Mouse (Mus musculus) heart, postnatal 14 days (tissue): ENCODE results near the gene Rnf128. TPM values are rescaled to one million over a fixed set of nuclear protein-coding genes. Genes with fewer than 3 reads are reported as not detected.
"Not testable (repeated sequence)": the region's sequence is repeated elsewhere in the genome, so short reads cannot be mapped to it uniquely, and the experiment has no call there.

Experiments
- DNase-seq, 2 experiments: peaks; one replicate each; pipeline ENCODE4 v3.0.0; 2021 to 2022
- intact Hi-C: fragments of 180-260 bp; cut with DNase I; formaldehyde crosslinking; loops from one replicate; pipeline ENCODE4 v1.15.1; 2025
- long read RNA-seq, 2 experiments: library from polyadenylated mRNA; stranded (forward); transcript quantifications; one replicate each; pipeline ENCODE4 v2.0.0; 2021
- total RNA-seq, 2 experiments: library from RNA; stranded (reverse); gene quantifications; 2 replicates each; pipeline ENCODE4 v1.2.3; 2021

The Rnf128 gene
- total RNA-seq: 10 to 100 TPM; 63.5 to 65.2 TPM
- long read RNA-seq, experiment 1, transcript Rnf128-201 (7 exons, 2,750 nt): major isoform, 141 of 146 reads
- long read RNA-seq, experiment 1, partial matches to known transcripts: 5 of 146 reads
- long read RNA-seq, experiment 1, other reads (novel, unspliced or antisense): 0 of 146 reads
- long read RNA-seq, experiment 2, transcript Rnf128-201 (7 exons, 2,750 nt): major isoform, 149 of 153 reads
- long read RNA-seq, experiment 2, partial matches to known transcripts: 2 of 153 reads
- long read RNA-seq, experiment 2, other reads (novel, unspliced or antisense): 2 of 153 reads

DNA sequence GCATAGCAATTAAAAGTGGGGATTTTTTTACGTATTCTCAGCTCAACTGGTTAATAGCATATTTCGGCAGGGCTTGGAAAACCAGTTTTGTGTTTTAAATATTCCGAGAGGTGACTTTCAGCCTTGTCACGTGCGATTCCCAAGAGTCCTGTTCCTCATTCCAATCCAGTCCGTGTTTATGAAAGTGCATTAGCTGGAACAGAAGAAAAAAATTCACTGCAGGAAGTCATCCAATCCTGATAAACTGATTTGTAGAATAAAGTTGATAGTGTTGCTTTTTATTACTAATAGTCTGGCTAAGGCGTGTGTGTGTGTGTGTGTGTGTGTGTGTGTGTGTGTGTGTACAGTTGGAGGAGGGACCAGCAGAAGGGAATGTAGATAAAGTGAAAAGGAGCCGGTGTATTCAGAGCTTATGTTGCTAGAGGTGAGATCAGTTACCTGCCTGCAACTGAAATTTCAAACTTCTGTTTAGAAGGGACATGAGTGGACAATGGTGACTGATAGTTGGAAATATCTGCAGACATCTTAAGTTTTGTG lies at the start of gene Rnf128:
Rnf128 (plus strand) TSS at position 392 of the 537 bp plus-strand sequence.
- intact Hi-C loops: no loop called here

DNA sequence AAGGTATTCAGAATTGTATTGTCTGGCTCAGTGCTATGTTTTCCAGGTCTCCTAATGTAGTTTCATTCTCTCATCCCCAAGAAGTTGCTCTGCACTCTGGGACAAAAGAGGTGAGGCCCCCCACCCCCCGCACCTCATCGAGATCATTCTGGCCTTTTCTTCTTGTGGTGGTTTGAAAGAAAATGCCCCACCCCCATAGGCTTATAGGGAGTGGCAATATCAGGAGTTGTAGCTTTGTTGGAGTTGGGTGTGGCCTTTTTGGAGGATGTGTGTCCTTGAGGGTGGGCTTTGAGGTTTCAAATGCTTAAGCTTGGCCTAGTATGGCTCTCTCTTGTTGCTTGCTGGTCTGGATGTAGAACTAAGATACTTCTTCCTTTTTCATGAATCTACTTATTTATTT lies 47.0 kb upstream of the Rnf128 start:
- intact Hi-C loops: no loop called here
- no peak for DNase-seq

More for the DNA sequence above, at the start of gene Rnf128:
- DNase-seq: no peak

DNA sequence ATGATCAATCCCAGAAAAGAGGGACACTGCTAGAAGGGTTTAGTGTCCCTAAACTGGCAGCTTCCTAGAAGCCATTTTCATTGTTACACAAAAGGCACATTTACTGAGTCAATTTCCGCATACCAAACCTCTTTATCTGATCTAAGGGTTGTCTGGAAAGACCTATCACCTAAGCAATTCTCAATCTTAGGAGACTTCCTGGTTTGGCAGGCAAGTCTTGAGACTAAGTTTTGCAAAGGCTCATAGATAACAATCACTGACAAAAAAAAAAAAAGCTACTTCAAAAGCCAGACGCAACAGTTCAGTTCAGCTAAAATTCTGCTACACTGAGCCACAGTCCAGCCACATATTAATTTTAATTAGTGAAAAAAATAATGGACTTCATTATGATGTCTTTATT lies 43.9 kb upstream of the Rnf128 start:
- no peak for DNase-seq
- intact Hi-C loops: no loop called here

DNA sequence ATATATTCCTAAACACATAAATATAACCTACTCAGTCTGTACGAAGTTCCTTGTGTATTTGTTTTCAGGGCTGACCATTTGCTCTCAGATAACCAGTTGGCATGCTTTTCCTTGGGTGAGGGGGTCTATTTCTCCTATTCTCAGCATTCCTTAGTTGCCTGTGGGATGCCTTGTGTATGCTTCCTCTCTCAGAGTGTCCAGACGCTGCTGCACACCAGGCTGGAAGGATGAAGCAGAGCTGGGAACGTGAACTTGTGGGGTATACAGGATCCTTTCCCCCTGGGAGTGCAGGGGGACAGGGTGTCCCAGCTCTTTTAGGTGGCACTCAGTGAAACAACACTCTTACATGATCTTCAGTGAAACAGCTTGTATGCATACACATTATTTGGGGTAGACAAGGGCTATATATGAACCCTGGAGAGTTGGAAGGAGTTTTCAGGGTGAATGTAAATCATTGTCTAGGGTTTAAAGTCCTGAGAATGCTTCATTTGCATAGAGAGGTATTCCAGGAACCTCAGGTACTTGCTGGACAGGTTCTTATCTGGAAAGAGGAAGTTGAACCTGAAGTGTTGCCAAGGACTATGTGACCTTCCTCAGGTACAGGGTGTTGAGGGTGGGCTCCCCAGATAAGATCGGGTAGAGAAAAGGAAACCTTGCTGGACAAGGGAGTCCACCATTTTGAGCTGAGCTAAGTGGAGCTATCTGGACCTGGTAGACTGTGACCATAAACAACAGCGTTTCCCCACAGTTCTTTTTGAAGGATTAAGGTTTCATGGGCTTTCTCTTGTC lies 38.6 kb upstream of the Rnf128 start:
- DNase-seq: no peak
- intact Hi-C loops: no loop called here

DNA sequence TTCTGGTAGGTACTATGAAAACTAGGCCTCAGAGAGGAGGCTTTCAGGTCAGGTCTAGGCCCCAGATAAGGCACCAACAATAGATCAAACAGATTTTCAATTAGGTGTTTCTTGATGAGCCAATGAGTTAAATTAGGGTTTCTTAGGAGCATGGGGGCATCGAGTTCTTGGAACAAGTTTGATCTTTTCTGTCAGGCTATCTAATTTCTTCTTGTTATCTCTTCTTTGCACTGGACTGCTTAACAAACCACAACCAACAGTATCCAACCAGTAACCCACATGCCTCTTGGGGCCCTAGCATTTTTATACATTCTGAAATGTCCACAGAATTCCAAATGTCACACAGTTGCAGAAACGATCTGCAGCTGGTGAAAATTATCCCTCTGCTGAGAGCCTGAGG lies 37.4 kb upstream of the Rnf128 start:
- intact Hi-C loops: no loop called here
- no peak for DNase-seq

DNA sequence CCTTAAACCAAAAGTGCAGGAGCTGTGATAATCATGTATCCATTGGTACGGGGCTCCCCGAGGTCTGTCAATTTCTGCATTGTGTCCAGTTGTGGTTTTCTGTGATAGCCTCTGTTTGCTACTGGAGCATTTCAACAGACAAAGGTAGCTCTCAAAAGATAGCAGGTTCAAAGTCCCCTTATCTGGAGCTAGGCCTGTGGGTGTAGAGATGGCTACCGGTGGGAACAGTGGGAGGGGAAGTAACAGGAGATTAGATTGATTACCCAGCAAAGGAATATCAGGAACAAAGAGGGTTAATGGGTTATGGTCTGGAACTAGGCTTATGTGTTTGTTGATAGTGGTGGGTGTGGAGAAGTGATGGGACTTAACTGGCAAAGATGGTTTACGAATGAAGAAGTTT lies 36.1 kb upstream of the Rnf128 start:
- intact Hi-C loops: no loop called here
- DNase-seq: no peak

DNA sequence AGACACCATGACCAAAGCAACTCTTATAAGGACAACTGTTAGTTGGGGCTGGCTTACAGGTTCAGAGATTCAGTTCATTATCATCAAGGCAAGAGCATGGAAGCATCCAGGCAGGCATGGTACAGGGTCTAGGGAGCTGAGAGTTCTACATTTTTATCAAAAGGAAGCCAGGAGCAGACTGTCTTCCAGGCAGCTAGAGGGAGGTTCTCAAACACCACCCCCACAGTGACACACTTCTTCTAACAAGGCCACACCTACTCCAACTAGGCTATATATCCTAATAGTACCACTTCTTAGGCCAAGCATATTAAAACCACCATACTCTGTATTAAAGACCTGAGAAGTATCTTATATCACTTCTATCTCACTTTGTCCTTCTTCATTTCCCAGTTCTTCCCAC lies 33.4 kb upstream of the Rnf128 start:
- intact Hi-C loops: no loop called here
- no peak for DNase-seq

DNA sequence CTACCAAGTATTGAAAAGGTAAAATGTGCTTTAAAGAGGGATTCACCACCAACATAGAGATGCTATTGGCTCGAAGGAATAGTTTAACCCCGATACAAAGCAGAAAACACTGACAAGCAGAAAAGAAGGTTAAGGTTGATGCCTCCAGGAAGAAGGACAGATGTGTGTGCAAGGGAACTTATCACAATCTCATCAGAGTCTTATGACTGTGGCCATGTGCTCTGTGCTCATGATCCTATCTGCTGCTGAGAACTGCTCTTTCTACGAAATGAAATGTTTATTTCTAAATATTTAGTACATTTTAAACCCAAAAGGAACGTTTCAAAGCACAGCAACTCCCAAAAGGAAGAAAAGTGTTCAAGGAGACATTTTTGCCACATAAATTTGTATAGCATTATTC lies 30.8 kb upstream of the Rnf128 start:
- intact Hi-C loops: no loop called here
- DNase-seq: no peak

DNA sequence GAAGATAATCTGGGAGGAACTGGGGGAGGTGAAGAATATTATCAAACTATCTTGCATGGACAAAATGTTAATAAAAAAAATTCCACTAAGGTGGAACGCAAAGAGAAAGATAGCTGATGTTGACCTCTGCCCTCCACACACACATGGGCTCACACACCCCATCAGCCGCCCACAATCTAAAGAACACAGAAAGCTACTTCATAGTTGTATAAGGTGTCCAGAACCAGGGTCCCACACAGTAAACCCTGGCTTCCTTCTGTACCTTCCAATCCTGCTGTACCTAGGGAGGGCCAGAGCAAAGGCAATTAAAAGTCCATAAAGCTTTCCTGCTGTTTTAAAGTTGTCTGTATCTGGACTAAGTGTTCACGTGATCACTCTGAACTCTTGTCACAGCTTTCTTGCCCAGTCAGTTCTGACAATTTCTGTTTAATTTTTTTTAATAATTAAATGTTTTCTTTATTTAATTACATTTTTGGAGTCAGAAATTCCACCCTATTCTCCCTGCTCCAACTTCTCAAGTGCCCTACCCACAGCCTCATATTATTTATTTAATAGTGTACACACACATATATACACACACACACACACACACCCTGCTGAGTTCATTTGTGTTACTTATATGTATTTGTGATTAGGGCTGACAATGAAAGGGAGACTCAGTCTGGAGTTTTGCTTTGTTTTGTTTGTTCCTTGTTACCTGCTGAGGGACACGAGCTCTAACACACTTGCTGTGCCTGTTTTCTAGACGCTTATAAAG lies 25.3 kb upstream of the Rnf128 start:
- intact Hi-C loops: no loop called here
- DNase-seq: no peak

DNA sequence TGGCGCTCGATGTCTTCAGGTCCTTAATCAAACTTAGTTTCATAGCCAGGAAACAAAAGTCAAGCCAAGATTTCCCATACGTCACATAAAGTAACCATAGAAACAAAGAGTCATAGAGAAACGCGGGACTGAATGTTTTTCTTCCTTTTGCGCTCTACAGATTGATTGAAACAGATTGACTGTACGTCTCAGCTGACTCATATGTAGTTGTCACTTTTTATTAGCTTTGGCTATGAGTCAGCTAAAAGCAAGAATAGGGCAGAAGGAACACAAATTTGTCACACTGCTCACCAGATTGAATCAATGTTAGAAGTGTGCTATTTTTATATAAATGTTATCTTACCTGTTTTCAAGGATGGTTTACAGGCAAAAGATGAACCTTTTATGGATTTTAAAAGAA lies 19.4 kb upstream of the Rnf128 start:
- DNase-seq: no peak
- intact Hi-C loops: no loop called here

DNA sequence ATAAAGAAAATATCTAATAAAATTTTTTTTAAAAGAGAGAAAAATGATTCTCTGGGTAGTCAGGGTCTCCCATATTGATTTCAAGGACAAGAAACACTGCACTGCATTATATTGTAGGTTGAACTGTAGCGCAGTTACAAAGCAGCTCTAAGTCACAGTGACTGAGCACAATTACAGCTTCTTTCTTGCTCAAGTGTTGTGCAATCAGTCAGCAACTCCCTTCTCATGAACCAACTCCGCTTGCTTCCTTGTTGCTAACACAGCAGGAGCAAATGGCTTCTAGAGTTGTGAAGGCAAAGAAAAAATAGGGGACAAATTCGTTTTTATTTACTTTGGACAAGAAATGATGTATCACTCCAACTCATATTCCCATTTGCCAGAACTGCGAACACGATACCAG lies 12.7 kb upstream of the Rnf128 start:
- no peak for DNase-seq
- intact Hi-C loops: no loop called here

DNA sequence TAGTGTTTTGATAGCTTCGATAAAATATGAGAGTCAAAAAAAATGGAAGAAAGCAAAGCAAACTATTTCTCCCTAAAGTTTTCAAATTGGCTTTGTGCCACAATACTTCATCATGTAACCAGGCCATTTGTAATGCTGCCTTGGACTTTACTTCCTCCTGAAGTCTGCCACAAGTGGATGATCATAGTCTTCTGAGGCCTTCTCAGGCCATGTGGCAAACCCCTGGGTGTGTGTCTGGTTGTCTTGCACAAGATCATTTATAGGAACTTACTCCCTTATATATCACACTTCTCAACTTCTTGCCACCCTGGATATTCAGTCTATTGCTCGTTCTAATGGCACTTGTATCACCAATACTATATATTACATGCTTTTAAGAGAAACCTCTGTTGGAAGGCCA lies 11.0 kb upstream of the Rnf128 start:
- no peak for DNase-seq
- intact Hi-C loops: no loop called here

DNA sequence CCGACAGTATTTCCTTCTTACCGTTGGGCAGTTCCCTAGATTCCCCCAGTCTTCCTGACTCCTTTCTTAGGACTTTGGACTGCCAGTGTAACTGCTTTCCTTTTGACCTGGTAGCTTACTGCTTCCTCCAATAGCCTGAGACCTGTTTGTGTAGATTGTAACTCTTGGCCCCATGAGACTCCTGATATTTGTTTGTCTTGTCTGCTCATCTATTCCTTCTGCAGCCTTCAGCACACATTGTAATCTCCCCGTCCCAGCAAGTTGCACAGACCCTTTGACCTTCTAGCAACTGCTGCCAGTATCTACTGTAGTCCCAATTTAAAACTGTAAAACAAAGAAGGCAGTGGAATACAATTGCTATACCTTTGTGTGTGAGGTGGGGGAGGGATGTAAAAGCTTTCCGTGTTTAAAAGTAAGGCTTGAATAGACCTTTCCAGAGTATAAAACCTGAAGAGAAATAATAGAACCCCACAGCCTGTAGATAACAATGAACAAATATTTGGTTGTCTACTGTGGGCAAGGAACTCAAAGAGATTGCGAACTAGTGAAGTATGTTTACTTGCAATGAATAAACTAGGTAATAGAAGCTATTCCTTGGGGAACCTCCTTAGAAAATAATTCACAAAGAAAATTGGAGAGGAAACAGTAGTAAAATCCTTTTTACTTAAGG lies 726 bp upstream of the Rnf128 start:
- intact Hi-C loops: no loop called here
- no peak for DNase-seq

DNA sequence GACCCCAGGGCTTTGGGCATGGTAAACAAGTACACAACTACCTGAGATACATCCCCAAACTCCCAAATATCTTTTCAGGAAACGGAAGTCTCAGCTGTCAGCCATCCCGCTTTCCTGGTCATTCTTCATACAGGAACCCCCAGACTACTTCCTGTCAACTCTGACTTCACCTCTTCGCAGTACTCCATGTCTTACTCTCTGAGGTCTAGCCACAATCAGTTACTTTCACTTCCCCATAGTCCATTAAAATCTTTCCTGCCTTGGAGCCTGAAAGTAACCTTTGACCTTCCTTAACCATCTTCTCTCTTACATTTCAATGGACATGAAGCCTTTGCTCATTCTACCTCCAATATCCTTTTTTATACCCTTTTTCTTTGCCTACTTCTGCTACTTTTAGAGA lies 6.9 kb downstream of the Rnf128 start:
- DNase-seq: no peak
- intact Hi-C loops: no loop called here

DNA sequence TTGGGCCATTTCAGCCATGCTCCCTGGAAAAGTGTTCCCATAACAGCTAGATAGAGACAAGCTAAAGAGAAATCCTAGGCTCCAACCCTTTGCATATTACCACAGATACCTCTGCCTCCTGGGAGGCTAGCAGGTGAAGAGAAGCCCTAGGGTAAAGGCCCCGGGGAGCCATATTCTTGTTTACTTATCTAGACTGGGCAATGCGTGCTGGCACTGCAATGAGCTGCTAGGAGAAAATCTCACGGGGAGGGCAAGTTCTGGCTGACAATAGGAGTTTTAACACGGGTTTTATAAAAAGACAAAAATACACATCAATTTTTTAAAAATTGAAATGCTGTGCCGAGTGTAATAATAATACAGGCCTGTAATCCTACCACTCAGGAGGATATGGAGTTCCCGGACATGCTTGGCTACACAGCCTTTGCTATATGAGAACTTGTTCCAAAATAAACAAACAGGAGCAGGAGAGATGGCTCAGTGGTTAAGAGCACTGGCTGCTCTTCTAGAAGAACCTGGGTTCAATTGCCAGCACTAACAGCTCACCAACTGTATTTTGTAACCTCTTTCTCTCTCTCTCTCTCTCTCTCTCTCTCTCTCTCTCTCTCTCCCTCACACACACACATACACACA lies 15.6 kb downstream of the Rnf128 start:
- intact Hi-C loops: no loop called here
- no peak for DNase-seq

DNA sequence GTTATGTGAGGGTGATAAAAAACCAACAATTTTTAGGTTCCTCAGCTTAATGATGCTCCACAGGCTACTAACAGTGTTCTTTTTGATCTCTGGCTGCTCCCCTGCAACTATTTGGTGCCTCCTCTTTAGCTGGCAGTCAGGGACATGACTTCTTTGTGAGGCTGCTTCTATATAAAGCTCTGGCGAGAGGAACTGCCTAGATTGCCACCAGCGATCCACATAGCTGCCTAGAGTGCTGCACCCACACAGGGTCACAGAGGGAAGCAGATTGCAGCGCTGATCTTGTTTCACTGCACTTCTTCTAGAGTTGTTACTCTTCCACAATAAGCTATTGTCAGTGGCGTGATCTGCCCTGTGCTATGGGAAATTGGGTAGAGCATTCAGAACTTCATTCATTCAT lies 20.5 kb downstream of the Rnf128 start:
- peak; percentile 1 to 13 for DNase-seq
- intact Hi-C loops: no loop called here

DNA sequence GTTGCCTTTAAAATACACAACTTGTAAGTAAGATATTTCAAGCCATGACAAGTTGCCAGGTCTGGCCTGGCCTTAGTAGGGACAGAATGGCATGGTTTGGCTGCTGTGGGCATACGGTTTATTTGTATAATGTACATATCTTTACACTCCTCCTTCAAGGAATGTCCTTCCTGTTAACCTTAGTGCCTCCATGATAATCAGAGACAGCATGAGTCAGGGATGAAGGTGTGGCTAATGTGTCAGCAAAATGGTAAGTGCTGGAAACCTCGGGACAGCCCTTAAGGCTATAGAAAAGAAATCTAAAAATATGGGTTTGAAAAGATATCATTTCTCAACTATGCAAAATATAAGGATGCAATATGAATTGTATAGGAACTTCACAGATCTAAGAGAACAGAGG lies 23.6 kb downstream of the Rnf128 start:
- intact Hi-C loops, DNase-seq: not testable (repeated sequence)

DNA sequence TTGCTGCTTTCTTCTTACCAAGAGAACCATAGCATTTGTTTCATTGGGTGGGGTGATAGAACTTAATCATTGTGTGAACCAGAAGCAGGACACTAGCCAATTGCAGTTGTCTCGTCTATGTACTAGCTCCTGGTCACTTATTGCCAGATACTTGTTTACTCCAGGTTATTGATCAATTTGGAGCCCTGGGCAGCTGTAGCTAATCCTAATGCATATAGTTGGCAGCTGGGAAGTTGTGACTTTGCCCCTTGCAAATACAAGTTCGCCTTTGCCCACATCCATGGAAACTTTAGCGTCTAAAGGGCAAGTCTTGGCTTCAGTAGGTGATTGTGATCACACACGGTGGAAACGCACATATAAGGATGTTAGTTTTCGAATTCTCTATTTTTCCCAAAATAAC lies 33.3 kb downstream of the Rnf128 start:
- no peak for DNase-seq

DNA sequence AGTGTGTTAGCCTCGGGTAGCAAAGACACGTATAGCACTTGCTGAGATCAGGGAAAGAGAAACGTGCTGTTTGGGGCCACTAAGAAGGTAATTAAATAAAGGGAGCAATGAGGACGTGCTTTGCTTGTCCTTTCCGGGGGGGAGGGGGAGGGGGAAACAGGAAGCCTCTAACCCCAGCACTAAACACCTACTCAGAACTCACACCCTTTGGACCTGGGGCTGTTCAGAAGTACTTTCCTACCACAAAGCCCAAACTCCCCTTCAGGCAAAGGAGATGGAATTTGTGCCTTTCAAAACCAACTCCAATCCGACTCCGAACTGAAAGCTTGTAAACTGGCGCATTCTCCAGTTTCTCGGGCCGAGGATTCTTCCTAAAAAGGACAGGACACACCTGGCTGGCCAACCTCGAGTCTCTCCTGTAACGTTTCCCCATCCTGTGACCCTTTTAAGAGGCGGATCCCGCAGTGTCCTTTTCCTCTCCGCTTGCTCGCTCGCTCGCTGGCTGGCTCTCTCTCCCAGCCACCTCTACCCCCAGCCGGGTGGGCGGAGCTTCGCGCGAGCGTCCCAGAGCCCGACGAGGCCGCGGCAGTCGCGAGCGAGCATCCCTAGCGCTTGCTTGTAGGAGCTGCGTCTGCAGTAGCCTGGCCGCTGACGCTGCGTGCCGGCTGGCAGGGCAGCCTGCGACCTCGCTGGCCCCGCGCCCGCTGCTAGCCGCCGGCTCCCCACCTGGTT lies 47.1 kb downstream of the Rnf128 start:
- intact Hi-C loops: no loop called here
- DNase-seq: peak; percentile 77 to 80

More for the DNA sequence above, 33.3 kb downstream of the Rnf128 start:
- intact Hi-C loops: loop anchor here (10.0 kb wide), 1 partner anchor 58 kb away; no protein-coding TSS in a partner anchor
